Mouse (Mus musculus) thymus, adult 2 months (tissue): Measurements from ENCODE around the gene S100a5. TPM values are rescaled to one million over a fixed set of nuclear protein-coding genes. Genes with fewer than 3 reads are reported as not detected.

Experiments used
- DNase-seq: peaks from one replicate; pipeline ENCODE4 v3.0.0; 2021
- H3K27ac ChIP-seq: fragments of 200-500 bp; 2 replicates; pipeline ENCODE4 v1.5.1; 2012; ENCODE audit warnings: low read length, control low read depth; ENCODE audit not compliant: control insufficient read depth, insufficient read depth
- H3K27me3 ChIP-seq: fragments of 200-500 bp; 2 replicates; pipeline ENCODE4 v1.6.1; 2012; ENCODE audit warnings: mild to moderate bottlenecking, low read length, moderate library complexity, mixed read lengths; ENCODE audit not compliant: control insufficient read depth, insufficient read depth
- H3K36me3 ChIP-seq: fragments of 200-500 bp; 2 replicates; pipeline ENCODE4 v1.6.1; 2012; ENCODE audit warnings: mild to moderate bottlenecking, low read length, moderate library complexity; ENCODE audit not compliant: control insufficient read depth, insufficient read depth
- H3K4me1 ChIP-seq: fragments of 200-500 bp; replicated peaks from 2 replicates; pipeline ENCODE4 v1.6.1; 2012; ENCODE audit warnings: low read length; ENCODE audit not compliant: control insufficient read depth, insufficient read depth
- H3K4me3 ChIP-seq: fragments of 200-500 bp; 2 replicates; pipeline ENCODE4 v1.5.1; 2012; ENCODE audit warnings: mild to moderate bottlenecking, low read length, control low read depth, moderate library complexity; ENCODE audit not compliant: control insufficient read depth, insufficient read depth
- CTCF ChIP-seq: fragments of 200-500 bp; IDR thresholded peaks from 2 replicates; pipeline ENCODE4 v1.5.1; 2012; ENCODE audit warnings: mild to moderate bottlenecking, control low read depth, low read length, moderate library complexity, borderline replicate concordance; ENCODE audit not compliant: control insufficient read depth, poor library complexity, insufficient read depth; ENCODE audit errors: extremely low read depth
- POLR2A ChIP-seq: fragments of 200-500 bp; IDR thresholded peaks from 2 replicates; pipeline ENCODE4 v1.6.1; 2012; ENCODE audit warnings: mild to moderate bottlenecking, low read length, control low read depth, moderate library complexity; ENCODE audit not compliant: control insufficient read depth, poor library complexity, insufficient read depth; ENCODE audit errors: extremely low read depth
- WGBS: fragments of 180-500 bp; shearing (Covaris S2); methylation state at CpG from one replicate; pipeline ENCODE4 v1.1.7; 2018; 5-methylcytosine and 5-hydroxymethylcytosine counted together
- polyA plus RNA-seq: library from polyadenylated mRNA; depleted of rRNA; stranded (reverse); fragments of >200 nt; gene quantifications from 2 replicates; pipeline ENCODE4 v1.2.3, GENCODE M21; 2012

Gene S100a5
- polyA plus RNA-seq, 1 experiment, result not detected

- no peak for DNase-seq
- peaks cover 10% of the 10 kb centered on the region for H3K4me1 ChIP-seq
- TF ChIP-seq CTCF (no peak), POLR2A (no peak)
- WGBS, result 77% methylated on average over 4 of the region's 4 CpGs
- H3K36me3 ChIP-seq, result no peaks in the 10 kb centered on the region
- no peak overlapping the region for H3K27ac ChIP-seq
- no peaks in the 10 kb centered on the region for H3K27me3 ChIP-seq
- no peak overlapping the region for H3K4me3 ChIP-seq
These were observed 19.5 kb downstream of the S100a5 start for GRCm38 (mm10) chr3:90627807-90628206.

GRCm38 (mm10) chr3:90629298-90629697 lies 21.0 kb downstream of the S100a5 start:
- no peaks in the 10 kb centered on the region for H3K36me3 ChIP-seq
- H3K27ac ChIP-seq, result no peak overlapping the region
- no peaks in the 10 kb centered on the region for H3K27me3 ChIP-seq
- DNase-seq, result no peak
- no peak overlapping the region for H3K4me3 ChIP-seq
- 80% methylated on average over 2 of the region's 2 CpGs for WGBS
- H3K4me1 ChIP-seq, result no peaks in the 10 kb centered on the region
- TF ChIP-seq CTCF (no peak), POLR2A (no peak)

- no peak for DNase-seq
- Histone ChIP-seq H3K4me1 (no peaks in the 10 kb centered on the region), H3K36me3 (no peaks in the 10 kb centered on the region), H3K27ac (no peak overlapping the region), H3K27me3 (no peaks in the 10 kb centered on the region), H3K4me3 (no peak overlapping the region)
- 40% methylated on average over 2 of the region's 2 CpGs for WGBS
- TF ChIP-seq POLR2A (no peak), CTCF (no peak)
These were observed 23.7 kb downstream of the S100a5 start for GRCm38 (mm10) chr3:90631984-90632383.

DNA sequence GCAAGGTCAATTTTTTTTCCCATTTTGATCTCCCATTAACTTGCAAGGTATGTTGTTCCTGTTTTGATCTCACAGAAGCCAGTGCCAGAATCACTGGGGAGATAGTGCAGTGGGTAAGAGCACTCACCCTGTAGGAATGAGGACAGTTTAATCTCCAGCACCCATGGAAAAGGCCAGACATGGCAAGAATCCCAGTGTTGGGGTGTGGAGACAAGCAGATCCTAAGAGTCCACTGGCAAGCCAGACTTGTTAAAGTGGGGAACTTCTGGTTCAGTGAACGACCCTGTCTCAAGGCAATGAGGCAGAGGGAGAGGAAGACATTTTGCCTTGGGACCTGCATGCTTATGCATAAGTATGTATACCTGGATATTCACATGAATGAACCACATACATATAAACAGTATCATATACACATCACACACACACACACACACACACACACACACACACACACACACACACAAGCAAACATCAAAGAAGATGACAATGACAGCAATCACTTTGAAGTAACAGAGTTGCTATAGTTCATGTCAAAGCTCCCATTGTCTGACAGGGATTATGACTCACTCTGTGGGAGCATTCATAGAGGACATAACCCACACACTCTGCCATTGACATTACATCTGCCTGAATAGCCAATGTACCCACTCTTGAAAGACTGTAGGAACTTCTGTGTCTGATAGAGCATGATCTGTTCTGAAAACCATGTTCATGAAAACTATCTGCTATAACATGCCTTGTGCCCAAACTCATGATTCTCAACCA lies 30.4 kb downstream of the S100a5 start:
- no peak for DNase-seq
- H3K27ac ChIP-seq, result no peak overlapping the region
- no peaks in the 10 kb centered on the region for H3K36me3 ChIP-seq
- WGBS, result 52% methylated on average over 1 of the region's 1 CpGs
- H3K4me3 ChIP-seq, result no peak overlapping the region
- TF ChIP-seq CTCF, result no peak
- H3K27me3 ChIP-seq, result no peaks in the 10 kb centered on the region
- H3K4me1 ChIP-seq, result no peaks in the 10 kb centered on the region; the same call in 1 of the 2 replicates

DNA sequence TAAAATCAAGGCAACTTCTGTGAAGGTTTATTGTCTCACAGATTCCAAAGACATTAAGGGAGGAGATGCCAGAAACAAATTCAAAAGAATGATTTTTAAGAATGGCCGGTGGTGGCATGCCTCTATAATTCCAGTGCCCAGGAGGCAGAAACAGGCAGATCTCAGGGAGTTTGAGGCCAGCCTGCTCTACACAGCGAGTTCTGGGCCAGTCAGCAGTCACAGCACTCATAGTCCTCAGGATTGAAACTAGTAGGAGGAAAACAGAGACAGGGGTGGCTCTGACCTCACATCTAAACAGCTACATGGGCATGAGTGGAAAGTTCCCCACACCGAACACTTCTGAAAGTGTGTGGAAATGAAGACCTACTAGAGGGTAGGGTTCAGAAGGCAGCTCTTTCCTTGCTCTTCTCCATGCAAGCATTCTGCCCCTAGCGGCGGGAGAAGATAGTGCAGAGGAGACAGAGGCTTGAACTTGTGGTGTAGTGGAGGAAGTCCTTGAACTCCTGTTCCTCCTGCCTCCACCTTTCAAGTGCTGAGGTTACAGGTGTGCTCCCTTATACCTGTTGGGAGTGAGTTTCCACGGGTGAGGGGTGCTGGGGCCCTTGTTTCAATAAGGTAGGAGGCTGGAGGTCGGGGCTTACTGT lies 31.3 kb downstream of the S100a5 start:
- H3K36me3 ChIP-seq, result no peaks in the 10 kb centered on the region
- DNase-seq, result peak; percentile 70
- no peaks in the 10 kb centered on the region for H3K27me3 ChIP-seq
- WGBS, result 58% methylated on average over 7 of the region's 7 CpGs
- TF ChIP-seq CTCF, result no peak
- no peak overlapping the region for H3K27ac ChIP-seq
- H3K4me3 ChIP-seq, result no peak overlapping the region
- no peaks in the 10 kb centered on the region; the same call in 1 of the 2 replicates for H3K4me1 ChIP-seq

DNA sequence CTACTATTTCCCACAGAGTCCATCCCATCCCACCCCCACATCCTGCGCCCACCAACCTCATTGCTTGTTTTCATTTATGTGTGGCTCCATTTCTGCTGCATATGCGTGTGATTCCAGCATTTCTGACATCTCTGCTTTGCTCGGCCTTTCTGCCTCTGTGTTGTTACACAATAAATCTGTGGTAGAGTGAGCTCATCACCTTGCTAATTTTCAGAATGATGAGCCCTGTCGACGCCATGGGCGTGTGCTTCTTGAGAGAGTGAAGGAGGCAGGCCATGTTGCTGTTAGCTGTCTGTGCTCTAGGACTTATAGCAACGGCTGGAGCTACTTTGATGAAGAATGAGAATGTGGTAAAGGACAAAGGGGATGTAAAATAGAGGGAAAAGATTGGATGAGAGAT lies 32.7 kb downstream of the S100a5 start:
- WGBS, result 92% methylated on average over 7 of the region's 7 CpGs
- no peaks in the 10 kb centered on the region for H3K36me3 ChIP-seq
- no peak for DNase-seq
- no peaks in the 10 kb centered on the region for H3K27me3 ChIP-seq
- H3K27ac ChIP-seq, result no peak overlapping the region
- TF ChIP-seq POLR2A, result no peak
- no peak for TF ChIP-seq CTCF
- no peaks in the 10 kb centered on the region; the same call in 1 of the 2 replicates for H3K4me1 ChIP-seq
- no peak overlapping the region for H3K4me3 ChIP-seq

DNA sequence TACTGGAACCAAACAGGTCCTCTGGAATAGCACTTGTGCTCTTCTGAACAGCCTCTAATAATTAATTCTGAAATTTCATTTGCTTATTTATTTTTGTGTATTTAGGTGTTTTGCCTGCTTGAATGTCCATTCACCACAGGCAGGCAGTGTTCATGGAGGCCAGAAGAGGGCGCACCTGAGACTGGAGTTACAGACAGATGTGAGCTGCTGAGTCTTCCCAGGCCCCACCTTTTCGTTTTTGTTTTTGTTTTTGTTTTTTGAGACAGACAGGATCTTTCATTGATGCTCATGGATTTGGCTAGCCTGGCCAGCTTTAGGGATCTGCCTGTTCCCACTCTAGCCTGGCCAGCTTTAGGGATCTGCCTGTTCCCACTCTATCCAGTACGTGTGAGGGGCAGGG lies 35.9 kb downstream of the S100a5 start:
- no peak overlapping the region for H3K4me3 ChIP-seq
- H3K27ac ChIP-seq, result no peak overlapping the region
- no peaks in the 10 kb centered on the region for H3K36me3 ChIP-seq
- DNase-seq, result peak; percentile 67
- WGBS, result 51% methylated on average over 3 of the region's 3 CpGs
- H3K27me3 ChIP-seq, result no peaks in the 10 kb centered on the region
- TF ChIP-seq POLR2A (no peak), CTCF (peak; percentile 18; the same call in 1 of the 2 replicates)
- no peaks in the 10 kb centered on the region; the same call in 1 of the 2 replicates for H3K4me1 ChIP-seq
